In the genomic region with DNA sequence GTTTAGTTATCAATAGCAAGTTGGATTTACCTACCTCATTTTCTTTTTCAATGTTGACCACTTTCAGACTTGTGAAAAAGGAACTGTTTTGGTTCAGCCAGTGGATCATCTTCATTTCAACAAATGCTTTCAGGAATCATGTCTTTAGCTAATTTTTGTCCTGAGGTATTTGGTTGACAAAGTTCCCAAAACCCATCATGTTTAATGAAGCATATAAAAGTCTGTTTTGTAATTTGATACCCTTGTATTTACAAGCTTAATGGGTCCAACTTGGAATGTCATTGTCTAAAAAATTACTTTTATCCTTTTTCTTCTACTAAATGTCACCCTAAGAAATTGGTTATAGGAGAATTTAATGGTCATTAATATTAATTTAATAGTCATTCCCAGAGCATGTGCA, we compare ENCODE assay signal across 15 mouse cellular contexts.
"Had no signal": no experiment of that assay in that cellular context is flagged by ENCODE, and none has a peak within 500 bp of the region (broad histone marks: within the 10 kb centered on the region; RNA-seq: fewer than 3 reads in every experiment).

No protein-coding gene starts in this region.

- H3K27ac ChIP-seq: neural tube, embryonic 15.5 days; stomach, embryonic 15.5 days; stomach, postnatal 0 days had no signal

- H3K4me3 ChIP-seq: neural tube, embryonic 15.5 days; stomach, embryonic 15.5 days had no signal

- H3K4me2 ChIP-seq: neural tube, embryonic 15.5 days; stomach, embryonic 15.5 days had no signal

- H3K27me3 ChIP-seq: neural tube, embryonic 15.5 days; stomach, embryonic 15.5 days had no signal

- H3K9me3 ChIP-seq: neural tube, embryonic 15.5 days; stomach, embryonic 15.5 days had no signal

- H3K36me3 ChIP-seq: neural tube, embryonic 15.5 days; stomach, embryonic 15.5 days had no signal

- DNase-seq: retina, postnatal 1 day; right cerebral cortex, adult 18-20 months; right cerebral cortex, postnatal 14 days; right cerebral cortex, postnatal 25 days; right cerebral cortex, postnatal 4 days; spleen, adult 18-20 months; thymus, adult 18-20 months; thymus, adult 2 months; thymus, postnatal 14 days; thymus, postnatal 25 days; thymus, postnatal 36 days; thymus, postnatal 4 days had no signal

- H3K9ac ChIP-seq: neural tube, embryonic 15.5 days; stomach, embryonic 15.5 days had no signal

- H3K4me1 ChIP-seq: stomach, embryonic 15.5 days had no signal
